Mouse (Mus musculus) kidney, adult 2 months (tissue): ENCODE data around the gene Copz2. TPM values are rescaled to one million over a fixed set of nuclear protein-coding genes. Genes with fewer than 3 reads are reported as not detected.
A peak's percentile ranks its signal among the peaks of the same experiment; 100 is the strongest.
"Not testable (repeated sequence)": the region's sequence is repeated elsewhere in the genome, so short reads cannot be mapped to it uniquely, and the experiment has no call there.

Experiments used
- DNase-seq: peaks from one replicate; pipeline ENCODE4 v3.0.0; 2021
- H3K27ac ChIP-seq: fragments of 200-500 bp; 2 replicates; pipeline ENCODE4 v1.5.1; 2012; ENCODE audit warnings: low read depth, low read length, control low read depth, inconsistent platforms; ENCODE audit not compliant: insufficient read depth
- H3K27me3 ChIP-seq: fragments of 200-500 bp; replicated peaks from 2 replicates; pipeline ENCODE4 v1.6.1; 2012; ENCODE audit warnings: mild to moderate bottlenecking, moderate library complexity, low read length, inconsistent platforms; ENCODE audit not compliant: control insufficient read depth, insufficient read depth
- H3K36me3 ChIP-seq: fragments of 200-500 bp; 2 replicates; pipeline ENCODE4 v1.6.1; 2012; ENCODE audit warnings: mild to moderate bottlenecking, moderate library complexity, low read length, inconsistent platforms; ENCODE audit not compliant: control insufficient read depth, insufficient read depth
- H3K4me1 ChIP-seq: fragments of 200-500 bp; 2 replicates; pipeline ENCODE4 v1.6.1; 2011; ENCODE audit warnings: low read length; ENCODE audit not compliant: control insufficient read depth, insufficient read depth
- H3K4me3 ChIP-seq: fragments of 200-500 bp; 2 replicates; pipeline ENCODE4 v1.5.1; 2011; ENCODE audit warnings: mild to moderate bottlenecking, low read depth, low read length, control low read depth; ENCODE audit not compliant: insufficient read depth
- CTCF ChIP-seq: fragments of 200-500 bp; conservative IDR thresholded peaks from 2 replicates; pipeline ENCODE4 v1.5.1; 2011; ENCODE audit warnings: low read depth, mild to moderate bottlenecking, control low read depth, low read length, moderate library complexity, mixed read lengths; ENCODE audit not compliant: insufficient read depth, insufficient read length
- POLR2A ChIP-seq: fragments of 200-500 bp; IDR thresholded peaks from one replicate; pipeline ENCODE4 v1.6.1; 2011; ENCODE audit warnings: low read depth, low read length, control low read depth
- WGBS: fragments of 180-500 bp; shearing (Covaris S2); methylation state at CpG from one replicate; pipeline ENCODE4 v1.1.7; 2018; 5-methylcytosine and 5-hydroxymethylcytosine counted together
- polyA plus RNA-seq: library from polyadenylated mRNA; depleted of rRNA; stranded (reverse); fragments of >200 nt; gene quantifications from 2 replicates; pipeline ENCODE4 v1.2.3, GENCODE M21; 2012

The Copz2 gene
- polyA plus RNA-seq, 1 experiment = 61.6 TPM

DNA sequence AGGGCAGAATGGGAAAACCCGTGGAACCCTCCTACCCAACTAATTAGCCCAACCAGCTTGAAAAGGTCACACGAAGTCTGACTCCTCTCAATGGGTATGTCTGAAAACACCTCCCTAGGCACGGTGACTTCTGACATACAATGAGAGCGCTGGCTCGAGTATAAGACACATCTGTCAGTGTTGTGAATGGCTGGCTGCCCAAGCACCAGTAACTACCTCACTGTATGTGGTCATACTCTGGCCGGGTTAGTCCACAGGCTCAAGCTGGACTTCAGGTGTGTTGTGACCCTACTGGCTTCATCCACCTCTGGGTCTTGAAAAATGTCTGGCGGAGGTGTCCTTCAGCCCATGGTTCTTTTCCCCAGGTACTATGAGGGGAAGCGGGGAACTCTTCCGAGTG, 976 bp upstream of the Copz2 start:
- no peak for TF ChIP-seq CTCF
- TF ChIP-seq POLR2A = no peak
- Histone ChIP-seq H3K4me3 (no peak overlapping the region), H3K36me3 (no peaks in the 10 kb centered on the region), H3K27me3 (no peaks in the 10 kb centered on the region), H3K4me1 (no peaks in the 10 kb centered on the region), H3K27ac (no peak overlapping the region)
- no peak for DNase-seq
- WGBS = 66% methylated on average over 9 of the region's 9 CpGs

DNA sequence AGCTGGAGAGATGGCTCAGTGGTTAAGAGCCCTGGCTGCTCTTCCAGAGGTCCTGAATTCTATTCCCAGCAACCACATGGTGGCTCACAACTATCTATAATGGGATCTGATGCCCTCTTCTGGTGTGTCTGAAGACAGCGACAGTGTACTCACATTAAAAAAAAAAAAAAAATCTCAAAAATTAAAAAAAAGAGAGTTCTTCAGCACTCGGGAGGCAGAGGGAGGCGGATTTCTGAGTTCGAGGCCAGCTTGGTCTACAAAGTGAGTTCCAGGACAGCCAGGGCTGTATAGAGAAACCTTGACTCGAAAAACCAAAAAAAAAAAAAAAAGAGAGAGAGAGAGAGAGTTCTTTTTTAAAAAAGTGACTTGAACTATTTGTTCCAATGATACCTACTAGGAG, 525 bp upstream of the Copz2 start:
- peak overlapping the region; percentile 83; the same call in 1 of the 2 replicates for H3K4me3 ChIP-seq
- not testable (repeated sequence) for H3K27me3 ChIP-seq, H3K4me1 ChIP-seq, H3K36me3 ChIP-seq, DNase-seq, H3K27ac ChIP-seq
- 61% methylated on average over 5 of the region's 5 CpGs for WGBS

DNA sequence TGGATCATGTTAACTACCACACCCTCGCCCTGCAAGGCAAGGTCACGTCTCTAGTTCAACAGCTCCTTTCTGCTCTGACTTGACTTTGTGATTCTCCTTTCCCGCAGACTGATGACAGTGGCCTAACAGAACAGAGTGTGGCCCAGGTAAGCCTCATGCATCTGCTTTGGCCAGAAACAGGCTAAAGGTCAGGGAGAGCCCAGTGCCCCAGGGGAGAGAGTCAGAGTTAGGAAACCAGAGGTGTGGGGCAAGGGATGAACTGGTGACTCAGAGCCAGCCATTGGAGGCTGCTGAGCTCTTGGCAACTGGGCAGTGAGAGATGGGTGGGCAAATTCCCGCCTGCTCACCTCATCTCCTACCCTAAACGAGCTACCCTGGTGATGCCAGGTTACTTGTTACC, 7.8 kb downstream of the Copz2 start:
- 77% methylated on average over 5 of the region's 5 CpGs for WGBS
- DNase-seq = no peak
- peaks cover 2% of the 10 kb centered on the region; the same call in 1 of the 2 replicates for H3K4me1 ChIP-seq
- no peak overlapping the region for H3K27ac ChIP-seq
- H3K36me3 ChIP-seq = no peaks in the 10 kb centered on the region
- no peak overlapping the region for H3K4me3 ChIP-seq
- H3K27me3 ChIP-seq = no peaks in the 10 kb centered on the region
- no peak for TF ChIP-seq CTCF
- TF ChIP-seq POLR2A = no peak

DNA sequence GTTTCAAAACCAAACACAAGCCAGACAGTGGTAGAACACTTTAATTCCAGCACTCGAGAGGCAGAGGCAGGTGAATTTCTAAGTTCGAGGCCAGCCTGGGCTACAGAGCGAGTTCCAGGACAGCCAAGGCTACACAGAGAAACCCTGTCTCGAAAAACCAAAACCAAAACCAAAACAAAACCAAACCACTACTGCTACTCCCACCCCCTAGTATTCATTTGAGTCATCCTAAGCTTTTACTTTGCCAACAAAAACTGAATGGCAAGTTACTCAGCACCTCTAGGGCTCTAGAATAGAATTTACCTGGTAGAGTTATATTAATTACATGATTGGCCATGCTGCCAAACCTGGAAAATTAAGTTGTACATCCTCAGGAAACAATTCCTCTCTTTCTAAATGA, 10.0 kb downstream of the Copz2 start:
- no peak for DNase-seq
- no peak overlapping the region for H3K27ac ChIP-seq
- TF ChIP-seq CTCF (no peak), POLR2A (no peak)
- 91% methylated on average over 4 of the region's 4 CpGs for WGBS
- no peaks in the 10 kb centered on the region for H3K36me3 ChIP-seq
- H3K4me1 ChIP-seq = peaks cover 12% of the 10 kb centered on the region; the same call in 1 of the 2 replicates
- H3K4me3 ChIP-seq = no peak overlapping the region
- no peaks in the 10 kb centered on the region for H3K27me3 ChIP-seq

DNA sequence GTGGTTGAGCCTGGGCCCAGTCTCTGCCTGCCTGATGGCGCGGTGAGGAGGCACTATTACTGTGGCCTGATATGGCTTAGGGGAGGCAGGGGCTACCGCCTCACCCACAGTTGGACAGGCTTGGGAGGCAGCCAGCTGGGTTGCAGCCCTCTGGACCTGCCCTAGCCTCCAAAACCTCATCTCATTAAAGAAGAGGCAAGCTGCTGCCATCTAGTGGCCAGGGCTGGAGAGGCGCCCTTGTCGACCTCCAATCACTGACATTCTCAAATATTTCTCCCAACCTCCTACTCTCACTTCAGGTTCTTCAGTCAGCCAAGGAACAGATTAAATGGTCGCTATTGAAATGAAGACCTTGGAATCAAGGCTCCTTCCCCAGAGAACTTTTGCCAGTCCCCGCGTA, 10.9 kb downstream of the Copz2 start:
- peak; percentile 85 for DNase-seq
- Histone ChIP-seq H3K36me3 (no peaks in the 10 kb centered on the region), H3K4me3 (no peak overlapping the region), H3K27me3 (no peaks in the 10 kb centered on the region), H3K27ac (peak overlapping the region; percentile 89), H3K4me1 (peaks cover 12% of the 10 kb centered on the region; the same call in 1 of the 2 replicates)
- TF ChIP-seq POLR2A (no peak), CTCF (peak; percentile 93)
- 13% methylated on average over 8 of the region's 8 CpGs for WGBS

DNA sequence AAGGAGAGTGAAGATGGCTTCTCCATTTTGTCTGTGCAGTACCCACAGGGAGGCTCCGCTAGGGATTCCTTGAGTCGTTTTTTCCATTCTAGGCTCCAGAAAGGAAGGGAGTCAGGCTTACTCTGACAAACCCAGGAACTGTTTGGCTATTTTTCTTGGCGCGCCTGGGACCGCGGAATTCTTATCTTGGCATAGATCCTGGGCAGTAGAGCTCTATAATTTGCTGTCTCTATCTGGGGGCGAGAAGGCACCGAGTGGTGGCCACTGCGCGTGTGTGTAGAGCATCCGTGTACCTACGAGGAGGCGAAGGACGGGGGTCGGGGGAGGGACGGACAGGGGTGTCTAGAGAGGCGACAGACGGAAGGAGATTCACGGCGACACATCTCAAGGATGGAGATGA, 11.8 kb downstream of the Copz2 start:
- Histone ChIP-seq H3K4me3 (peak overlapping the region; percentile 49), H3K4me1 (peaks cover 12% of the 10 kb centered on the region; the same call in 1 of the 2 replicates), H3K27ac (peak overlapping the region; percentile 89), H3K27me3 (no peaks in the 10 kb centered on the region), H3K36me3 (no peaks in the 10 kb centered on the region)
- peak; percentile 77 for DNase-seq
- TF ChIP-seq CTCF (no peak), POLR2A (no peak)
- 2% methylated on average over 20 of the region's 20 CpGs for WGBS

DNA sequence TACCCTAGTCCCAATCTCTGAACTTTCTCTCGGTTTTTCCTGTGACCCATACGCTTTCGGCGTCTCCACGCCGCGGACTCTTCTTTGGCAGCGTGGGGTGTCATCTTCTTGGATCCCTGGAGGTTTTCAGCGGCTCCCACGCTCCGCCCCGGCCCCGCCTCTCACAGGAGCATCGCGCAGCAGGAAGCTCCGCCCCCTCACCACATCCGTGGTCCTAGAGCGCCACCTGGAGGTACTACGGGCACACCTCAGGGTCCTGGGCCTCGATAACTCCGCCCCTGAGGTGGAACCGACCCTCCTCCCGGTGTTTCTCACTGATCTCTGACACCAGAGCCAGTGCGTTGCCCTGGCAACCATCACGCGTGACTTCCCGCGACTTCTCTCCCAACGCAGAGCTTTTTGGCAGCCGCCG, 12.2 kb downstream of the Copz2 start:
- H3K27me3 ChIP-seq = no peaks in the 10 kb centered on the region
- H3K36me3 ChIP-seq = no peaks in the 10 kb centered on the region
- DNase-seq = peak; percentile 98
- peak overlapping the region; percentile 49 for H3K4me3 ChIP-seq
- under 1% methylated on average over 31 of the region's 31 CpGs for WGBS
- peak overlapping the region; percentile 89 for H3K27ac ChIP-seq
- peak; percentile 98 for TF ChIP-seq CTCF
- no peak for TF ChIP-seq POLR2A
- H3K4me1 ChIP-seq = peaks cover 12% of the 10 kb centered on the region; the same call in 1 of the 2 replicates

DNA sequence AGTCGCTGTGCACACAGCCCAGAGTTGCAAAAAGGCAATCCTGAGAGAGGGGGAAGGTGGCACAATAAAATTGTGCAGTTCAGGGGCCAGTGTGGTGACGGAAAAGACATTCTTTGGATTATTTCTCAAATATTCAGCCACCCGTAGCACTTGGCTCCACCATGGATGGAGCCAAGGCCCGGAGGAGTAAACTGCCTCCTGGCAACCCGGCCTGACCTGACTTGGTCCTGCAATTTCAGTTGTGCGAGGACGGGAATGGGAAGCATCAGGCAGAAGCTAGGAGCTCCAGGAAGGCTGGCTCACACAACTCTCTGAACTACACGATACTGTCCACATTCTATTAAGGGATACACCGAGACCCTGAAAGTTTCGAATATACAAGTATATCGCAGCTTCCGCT, 12.9 kb downstream of the Copz2 start:
- WGBS = 39% methylated on average over 12 of the region's 12 CpGs
- H3K4me1 ChIP-seq = peaks cover 12% of the 10 kb centered on the region; the same call in 1 of the 2 replicates
- no peaks in the 10 kb centered on the region for H3K27me3 ChIP-seq
- peak overlapping the region; percentile 22 for H3K27ac ChIP-seq
- peak; percentile 25 for DNase-seq
- TF ChIP-seq POLR2A (no peak), CTCF (no peak)
- no peak overlapping the region for H3K4me3 ChIP-seq
- no peaks in the 10 kb centered on the region for H3K36me3 ChIP-seq
